Mouse (Mus musculus): ENCODE measurements around the gene Gm6763. TPM values are rescaled to one million over a fixed set of nuclear protein-coding genes. Genes with fewer than 3 reads are reported as not detected.

The Gm6763 gene
- polyA plus RNA-seq (2012; rRNA removed), result not detected in 2 replicates

DNA sequence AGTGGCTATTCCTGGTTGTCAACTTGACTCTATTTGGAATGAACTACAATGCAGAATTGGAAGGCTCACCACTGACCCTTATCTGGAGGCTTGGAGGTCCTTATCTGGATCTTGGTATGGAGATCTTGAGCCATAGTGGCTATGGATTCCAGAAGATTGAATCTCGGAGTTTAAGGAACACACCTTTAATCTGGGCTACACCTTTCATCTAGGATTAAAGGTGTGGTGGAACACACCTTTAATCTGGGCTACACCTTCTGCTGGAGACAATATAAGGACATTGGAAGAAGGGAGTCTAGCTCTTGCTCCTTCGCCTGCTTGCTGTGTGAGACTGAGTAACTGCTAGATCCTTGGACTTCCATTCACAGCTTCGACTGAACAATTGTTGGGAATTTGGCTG lies at the start of gene Gm6763:
Gm6763 (plus strand) TSS at position 301 of the 400 bp plus-strand sequence.

DNA sequence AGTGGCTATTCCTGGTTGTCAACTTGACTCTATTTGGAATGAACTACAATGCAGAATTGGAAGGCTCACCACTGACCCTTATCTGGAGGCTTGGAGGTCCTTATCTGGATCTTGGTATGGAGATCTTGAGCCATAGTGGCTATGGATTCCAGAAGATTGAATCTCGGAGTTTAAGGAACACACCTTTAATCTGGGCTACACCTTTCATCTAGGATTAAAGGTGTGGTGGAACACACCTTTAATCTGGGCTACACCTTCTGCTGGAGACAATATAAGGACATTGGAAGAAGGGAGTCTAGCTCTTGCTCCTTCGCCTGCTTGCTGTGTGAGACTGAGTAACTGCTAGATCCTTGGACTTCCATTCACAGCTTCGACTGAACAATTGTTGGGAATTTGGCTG lies 8.6 kb upstream of the Gm6763 start, which contains the start of gene Gm21293:
Gm21293 (plus strand) TSS at position 301 of the 400 bp plus-strand sequence.

DNA sequence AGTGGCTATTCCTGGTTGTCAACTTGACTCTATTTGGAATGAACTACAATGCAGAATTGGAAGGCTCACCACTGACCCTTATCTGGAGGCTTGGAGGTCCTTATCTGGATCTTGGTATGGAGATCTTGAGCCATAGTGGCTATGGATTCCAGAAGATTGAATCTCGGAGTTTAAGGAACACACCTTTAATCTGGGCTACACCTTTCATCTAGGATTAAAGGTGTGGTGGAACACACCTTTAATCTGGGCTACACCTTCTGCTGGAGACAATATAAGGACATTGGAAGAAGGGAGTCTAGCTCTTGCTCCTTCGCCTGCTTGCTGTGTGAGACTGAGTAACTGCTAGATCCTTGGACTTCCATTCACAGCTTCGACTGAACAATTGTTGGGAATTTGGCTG lies 8.4 kb downstream of the Gm6763 start, which contains the start of gene Gm8764:
Gm8764 (plus strand) TSS at position 301 of the 400 bp plus-strand sequence.

DNA sequence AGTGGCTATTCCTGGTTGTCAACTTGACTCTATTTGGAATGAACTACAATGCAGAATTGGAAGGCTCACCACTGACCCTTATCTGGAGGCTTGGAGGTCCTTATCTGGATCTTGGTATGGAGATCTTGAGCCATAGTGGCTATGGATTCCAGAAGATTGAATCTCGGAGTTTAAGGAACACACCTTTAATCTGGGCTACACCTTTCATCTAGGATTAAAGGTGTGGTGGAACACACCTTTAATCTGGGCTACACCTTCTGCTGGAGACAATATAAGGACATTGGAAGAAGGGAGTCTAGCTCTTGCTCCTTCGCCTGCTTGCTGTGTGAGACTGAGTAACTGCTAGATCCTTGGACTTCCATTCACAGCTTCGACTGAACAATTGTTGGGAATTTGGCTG lies 16.9 kb downstream of the Gm6763 start, which contains the start of gene Gm21304:
Gm21304 (plus strand) TSS at position 301 of the 400 bp plus-strand sequence.

DNA sequence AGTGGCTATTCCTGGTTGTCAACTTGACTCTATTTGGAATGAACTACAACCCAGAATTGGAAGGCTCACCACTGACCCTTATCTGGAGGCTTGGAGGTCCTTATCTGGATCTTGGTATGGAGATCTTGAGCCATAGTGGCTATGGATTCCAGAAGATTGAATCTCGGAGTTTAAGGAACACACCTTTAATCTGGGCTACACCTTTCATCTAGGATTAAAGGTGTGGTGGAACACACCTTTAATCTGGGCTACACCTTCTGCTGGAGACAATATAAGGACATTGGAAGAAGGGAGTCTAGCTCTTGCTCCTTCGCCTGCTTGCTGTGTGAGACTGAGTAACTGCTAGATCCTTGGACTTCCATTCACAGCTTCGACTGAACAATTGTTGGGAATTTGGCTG lies 25.4 kb downstream of the Gm6763 start, which contains the start of gene Gm21312:
Gm21312 (plus strand) TSS at position 301 of the 400 bp plus-strand sequence.

DNA sequence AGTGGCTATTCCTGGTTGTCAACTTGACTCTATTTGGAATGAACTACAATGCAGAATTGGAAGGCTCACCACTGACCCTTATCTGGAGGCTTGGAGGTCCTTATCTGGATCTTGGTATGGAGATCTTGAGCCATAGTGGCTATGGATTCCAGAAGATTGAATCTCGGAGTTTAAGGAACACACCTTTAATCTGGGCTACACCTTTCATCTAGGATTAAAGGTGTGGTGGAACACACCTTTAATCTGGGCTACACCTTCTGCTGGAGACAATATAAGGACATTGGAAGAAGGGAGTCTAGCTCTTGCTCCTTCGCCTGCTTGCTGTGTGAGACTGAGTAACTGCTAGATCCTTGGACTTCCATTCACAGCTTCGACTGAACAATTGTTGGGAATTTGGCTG lies 33.9 kb downstream of the Gm6763 start, which contains the start of gene Gm20765:
Gm20765 (plus strand) TSS at position 301 of the 400 bp plus-strand sequence.

DNA sequence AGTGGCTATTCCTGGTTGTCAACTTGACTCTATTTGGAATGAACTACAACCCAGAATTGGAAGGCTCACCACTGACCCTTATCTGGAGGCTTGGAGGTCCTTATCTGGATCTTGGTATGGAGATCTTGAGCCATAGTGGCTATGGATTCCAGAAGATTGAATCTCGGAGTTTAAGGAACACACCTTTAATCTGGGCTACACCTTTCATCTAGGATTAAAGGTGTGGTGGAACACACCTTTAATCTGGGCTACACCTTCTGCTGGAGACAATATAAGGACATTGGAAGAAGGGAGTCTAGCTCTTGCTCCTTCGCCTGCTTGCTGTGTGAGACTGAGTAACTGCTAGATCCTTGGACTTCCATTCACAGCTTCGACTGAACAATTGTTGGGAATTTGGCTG lies 42.4 kb downstream of the Gm6763 start, which contains the start of gene Gm4340:
Gm4340 (plus strand) TSS at position 301 of the 400 bp plus-strand sequence.

Other genes starting within 250 kb of the Gm6763 start
- not detected in 2 replicates for gene Gm21293, start 8.5 kb upstream of the Gm6763 start, polyA plus RNA-seq (2012; rRNA removed)
- gene Gm8764, start 8.5 kb downstream of the Gm6763 start, polyA plus RNA-seq (2012; rRNA removed), result not detected in 2 replicates
- gene Gm21304, start 17.0 kb downstream of the Gm6763 start, polyA plus RNA-seq (2012; rRNA removed), result not detected in 2 replicates
- not detected in 2 replicates for gene Gm21312, start 25.5 kb downstream of the Gm6763 start, polyA plus RNA-seq (2012; rRNA removed)
- not detected in 2 replicates for gene Gm20765, start 34.0 kb downstream of the Gm6763 start, polyA plus RNA-seq (2012; rRNA removed)
- not detected in 2 replicates for gene Gm4340, start 42.5 kb downstream of the Gm6763 start, polyA plus RNA-seq (2012; rRNA removed)

Data from colon, adult 2 months (tissue).